Mouse (Mus musculus) lung, adult 18-20 months (tissue): ENCODE results near the gene Gm13278.
"Not testable (repeated sequence)": the region's sequence is repeated elsewhere in the genome, so short reads cannot be mapped to it uniquely, and the experiment has no call there.

Experiments used
- DNase-seq, 2 experiments: peaks; one replicate each; pipeline ENCODE4 v3.0.0; 2022; ENCODE audit warnings: mixed read lengths in 2 of 2

Gene Gm13278

GRCm38 (mm10) chr4:88793936-88794675, 2.8 kb downstream of the Gm13278 start, which contains the start of gene Gm13275:
TSS of gene Gm13275 (plus strand) at chr4:88794487.
- DNase-seq = peak; percentile 60 to 71

GRCm38 (mm10) chr4:88797097-88797496, 5.7 kb downstream of the Gm13278 start, which contains the start of gene Gm13279:
TSS of gene Gm13279 (plus strand) at chr4:88797397.
- DNase-seq = not testable (repeated sequence)

GRCm38 (mm10) chr4:88799365-88799764, 8.0 kb downstream of the Gm13278 start, which contains the start of gene Gm13285:
TSS of gene Gm13285 (plus strand) at chr4:88799665.
- not testable (repeated sequence) for DNase-seq

GRCm38 (mm10) chr4:88802954-88803353, 11.6 kb downstream of the Gm13278 start, which contains the start of gene Gm13287:
TSS of gene Gm13287 (plus strand) at chr4:88803254.
- not testable (repeated sequence) for DNase-seq

DNA sequence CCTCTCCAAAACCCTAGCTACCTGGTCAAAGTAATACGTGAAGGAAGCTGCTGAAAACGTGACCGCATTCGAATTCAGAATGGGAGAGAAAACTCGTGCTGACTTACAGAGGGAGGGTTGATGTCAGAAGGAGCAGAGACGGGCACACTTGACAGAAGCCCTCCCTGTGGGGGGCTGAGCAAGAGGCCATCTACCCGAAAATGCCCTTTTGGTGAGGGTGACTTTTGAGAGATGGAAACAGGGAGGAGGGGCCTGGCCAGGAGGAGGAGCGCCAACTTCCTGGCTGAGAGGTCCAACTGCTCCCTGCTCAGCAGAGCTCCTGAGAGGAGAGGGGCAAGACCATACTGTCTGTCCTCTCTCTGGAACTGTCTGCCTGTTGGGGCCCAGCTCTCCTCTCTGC, 13.9 kb downstream of the Gm13278 start, which contains the start of gene Gm13288:
TSS of gene Gm13288 (plus strand) at position 301 of the 400 bp plus-strand sequence.
- DNase-seq = not testable (repeated sequence)

- peak; percentile 22 to 40 for DNase-seq
Observed at GRCm38 (mm10) chr4:88805761-88806160, 14.4 kb downstream of the Gm13278 start.

DNA sequence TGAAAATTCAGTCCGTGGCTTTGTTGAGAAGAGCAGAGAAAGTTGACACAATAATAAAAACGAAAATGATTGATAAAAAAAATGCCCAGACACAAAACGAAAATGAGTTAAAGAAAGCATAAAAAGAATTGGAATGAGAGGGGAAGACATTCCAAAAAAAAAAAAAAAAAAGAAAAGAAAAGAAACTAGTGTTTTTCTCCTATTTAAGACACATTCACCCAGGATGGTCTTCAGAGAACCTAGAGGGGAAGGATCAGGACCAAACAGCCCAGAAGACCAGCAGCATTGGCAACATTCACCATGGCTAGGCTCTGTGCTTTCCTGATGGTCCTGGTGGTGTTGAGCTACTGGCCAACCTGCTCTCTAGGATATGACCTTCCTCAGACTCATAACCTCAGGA, 24.6 kb downstream of the Gm13278 start, which contains the start of gene Ifna7:
TSS of gene Ifna7 (plus strand) at position 301 of the 400 bp plus-strand sequence.
- no peak for DNase-seq

DNA sequence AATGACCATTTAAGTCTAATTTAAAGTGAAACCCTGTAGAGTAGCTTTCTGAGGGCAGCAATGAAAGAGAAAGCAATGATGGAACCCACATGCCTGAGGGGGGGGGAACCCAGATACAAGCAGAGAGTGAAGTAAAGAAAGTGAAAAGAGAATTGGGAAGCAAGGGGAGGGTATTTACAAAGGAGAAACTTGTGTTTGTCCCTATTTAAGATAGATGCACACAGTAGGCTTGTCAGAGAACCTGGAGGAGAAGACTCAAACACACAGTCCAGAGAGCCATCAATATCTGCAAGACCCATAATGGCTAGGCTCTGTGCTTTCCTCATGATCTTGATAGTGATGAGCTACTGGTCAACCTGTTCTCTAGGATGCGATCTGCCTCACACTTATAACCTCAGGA, 28.3 kb downstream of the Gm13278 start, which contains the start of gene Ifna11:
TSS of gene Ifna11 (plus strand) at position 301 of the 400 bp plus-strand sequence.
- no peak for DNase-seq

- no peak for DNase-seq
Observed at GRCm38 (mm10) chr4:88822995-88823394, 31.6 kb downstream of the Gm13278 start.

- not testable (repeated sequence) for DNase-seq
Observed at GRCm38 (mm10) chr4:88827116-88827515, 35.8 kb downstream of the Gm13278 start, which contains the start of gene Ifna6. TSS of gene Ifna6 (plus strand) at chr4:88827416.

DNA sequence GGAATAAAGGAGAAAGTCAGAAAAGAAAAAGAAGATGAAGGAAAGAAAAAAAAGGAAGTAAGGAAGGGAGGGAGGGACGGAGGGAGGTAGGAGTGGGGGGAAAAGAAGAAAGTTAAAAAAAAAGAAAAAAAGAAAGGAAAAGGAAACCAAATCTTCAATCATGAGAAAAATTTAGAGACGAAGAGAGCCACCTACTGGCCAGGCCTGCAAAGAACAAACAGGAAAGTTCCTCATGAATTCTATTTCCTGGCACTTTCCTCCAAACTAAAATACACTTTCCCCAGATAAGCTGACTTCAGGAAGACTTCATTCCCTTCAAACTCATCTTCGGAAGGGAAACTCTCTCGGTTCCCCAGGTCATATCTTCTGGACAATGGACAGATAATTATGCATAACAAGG, 39.2 kb downstream of the Gm13278 start:
- DNase-seq = no peak

DNA sequence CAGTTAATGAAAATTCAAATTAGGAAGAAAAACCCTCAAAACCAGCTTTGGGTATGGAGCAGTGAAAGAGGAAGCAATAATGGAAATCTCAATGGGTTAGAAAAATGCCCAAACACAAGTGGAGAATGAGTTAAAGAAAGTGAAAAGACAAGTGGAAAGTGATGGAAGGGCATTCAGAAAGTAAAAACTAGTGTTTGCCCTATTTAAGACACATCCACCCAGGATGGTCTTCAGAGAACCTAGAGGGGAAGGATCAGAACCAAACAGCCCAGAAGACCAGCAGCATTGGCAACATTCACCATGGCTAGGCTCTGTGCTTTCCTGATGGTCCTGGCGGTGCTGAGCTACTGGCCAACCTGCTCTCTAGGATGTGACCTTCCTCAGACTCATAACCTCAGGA, 43.9 kb downstream of the Gm13278 start, which contains the start of gene Ifna5:
TSS of gene Ifna5 (plus strand) at position 301 of the 400 bp plus-strand sequence.
- DNase-seq = not testable (repeated sequence)

DNA sequence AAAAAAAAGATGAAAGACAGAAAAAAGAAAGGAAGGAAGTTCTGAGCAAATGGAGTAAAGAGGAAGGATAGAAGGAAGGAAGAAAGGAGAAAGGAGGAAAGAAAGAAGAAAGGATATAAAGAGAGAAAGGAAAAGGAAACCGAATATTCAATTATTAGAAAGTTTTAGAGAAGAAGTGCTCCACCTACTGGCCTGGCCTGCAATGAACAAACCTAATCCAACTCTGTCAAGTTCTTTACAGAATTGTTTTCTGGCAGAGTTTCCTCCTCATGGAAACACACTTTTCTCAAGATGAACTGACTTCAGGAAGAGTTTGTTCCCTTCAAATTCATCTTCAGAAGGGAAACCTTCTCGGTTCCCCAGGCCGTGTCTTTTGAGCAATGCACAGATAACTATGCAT, 47.5 kb downstream of the Gm13278 start:
- no peak for DNase-seq

- no peak for DNase-seq
Observed at GRCm38 (mm10) chr4:88840058-88840457, 48.7 kb downstream of the Gm13278 start.

DNA sequence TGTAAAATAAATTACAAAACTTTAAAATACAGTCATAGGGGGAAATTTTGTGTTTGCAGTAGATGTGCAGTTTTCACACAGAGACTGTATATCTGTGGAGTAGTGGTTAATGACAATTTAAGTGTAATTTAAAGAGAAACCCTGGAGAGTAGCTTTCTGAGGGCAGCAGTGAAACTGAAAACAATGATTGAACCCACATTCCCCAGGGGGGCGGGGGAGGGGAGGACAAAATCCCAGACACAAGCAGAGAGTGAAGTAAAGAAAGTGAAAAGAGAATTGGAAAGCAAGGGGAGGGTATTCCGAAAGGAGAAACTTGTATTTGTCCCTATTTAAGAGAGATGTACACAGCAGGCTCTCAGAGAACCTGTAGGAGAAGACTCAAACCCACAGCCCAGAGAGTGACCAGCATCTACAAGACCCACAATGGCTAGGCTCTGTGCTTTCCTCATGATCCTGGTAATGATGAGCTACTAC, 50.1 kb downstream of the Gm13278 start, which contains the start of gene Ifna4:
TSS of gene Ifna4 (plus strand) at position 424 of the 474 bp plus-strand sequence.
- DNase-seq = no peak
